Mouse (Mus musculus): Measurements from ENCODE around the gene Ccdc177. TPM values are rescaled to one million over a fixed set of nuclear protein-coding genes. Genes with fewer than 3 reads are reported as not detected.

The Ccdc177 gene
- polyA plus RNA-seq, 1 experiment from 2014 or later: 0.12 TPM

GRCm38 (mm10) chr12:80794935-80795785, 34.7 kb upstream of the Ccdc177 start:
- Histone ChIP-seq H3K9me3 (ENCODE audit: control insufficient read depth, low read length) (no peaks in the 10 kb centered on the region), H3K27me3 (ENCODE audit: control insufficient read depth, insufficient read depth, low read length) (no peaks in the 10 kb centered on the region), H3K4me2 (ENCODE audit: low read depth, severe bottlenecking) (no peak overlapping the region), H3K27ac (replicated peaks; ENCODE audit: low read depth, low read length) (no peak overlapping the region), H3K36me3 (ENCODE audit: control insufficient read depth, insufficient read depth, low read length) (no peaks in the 10 kb centered on the region), H3K4me1 (ENCODE audit: control insufficient read depth, insufficient read depth, low read length) (no peaks in the 10 kb centered on the region), H3K9ac (ENCODE audit: low read length) (no peak overlapping the region), H3K4me3 (ENCODE audit: low read depth, low read length) (no peak overlapping the region)
- ATAC-seq (ENCODE audit: insufficient number of reproducible peaks, low FRiP score, low TSS enrichment, low read depth) (no peak), DNase-seq (ENCODE audit: low spot score) (no peak)
- 76% methylated on average over 2 of the region's 2 CpGs for WGBS

- H3K9ac ChIP-seq (ENCODE audit: low read length): no peak overlapping the region
These were observed 34.0 kb upstream of the Ccdc177 start for GRCm38 (mm10) chr12:80794522-80794921.

GRCm38 (mm10) chr12:80793535-80793934, 33.0 kb upstream of the Ccdc177 start:
- Histone ChIP-seq H3K36me3 (ENCODE audit: control insufficient read depth, insufficient read depth, low read length) (no peaks in the 10 kb centered on the region), H3K9ac (ENCODE audit: low read length) (no peak overlapping the region), H3K4me3 (ENCODE audit: low read depth, low read length) (no peak overlapping the region), H3K4me2 (ENCODE audit: low read depth, severe bottlenecking) (no peak overlapping the region), H3K9me3 (ENCODE audit: control insufficient read depth, low read length) (no peaks in the 10 kb centered on the region), H3K27ac (replicated peaks; ENCODE audit: low read depth, low read length) (no peak overlapping the region), H3K27me3 (ENCODE audit: control insufficient read depth, insufficient read depth, low read length) (no peaks in the 10 kb centered on the region), H3K4me1 (ENCODE audit: control insufficient read depth, insufficient read depth, low read length) (peaks cover 2% of the 10 kb centered on the region; the same call in 1 of the 2 replicates)
- ATAC-seq (ENCODE audit: insufficient number of reproducible peaks, low FRiP score, low TSS enrichment, low read depth) (no peak), DNase-seq (ENCODE audit: low spot score) (no peak)
- 90% methylated on average over 1 of the region's 1 CpGs for WGBS

More at GRCm38 (mm10) chr12:80794522-80794921, 34.0 kb upstream of the Ccdc177 start:
- DNase-seq (ENCODE audit: low spot score) (no peak), ATAC-seq (ENCODE audit: insufficient number of reproducible peaks, low FRiP score, low TSS enrichment, low read depth) (no peak)
- peaks cover 2% of the 10 kb centered on the region; the same call in 1 of the 2 replicates for H3K4me1 ChIP-seq (ENCODE audit: control insufficient read depth, insufficient read depth, low read length)
- WGBS: 96% methylated on average over 4 of the region's 4 CpGs
- H3K4me3 ChIP-seq (ENCODE audit: low read depth, low read length): no peak overlapping the region
- no peaks in the 10 kb centered on the region for H3K36me3 ChIP-seq (ENCODE audit: control insufficient read depth, insufficient read depth, low read length)
- no peak overlapping the region for H3K27ac ChIP-seq (replicated peaks; ENCODE audit: low read depth, low read length)
- no peak overlapping the region for H3K4me2 ChIP-seq (ENCODE audit: low read depth, severe bottlenecking)
- no peaks in the 10 kb centered on the region for H3K9me3 ChIP-seq (ENCODE audit: control insufficient read depth, low read length)
- no peaks in the 10 kb centered on the region for H3K27me3 ChIP-seq (ENCODE audit: control insufficient read depth, insufficient read depth, low read length)

GRCm38 (mm10) chr12:80792867-80793266, 32.4 kb upstream of the Ccdc177 start:
- no peak overlapping the region for H3K4me3 ChIP-seq (ENCODE audit: low read depth, low read length)
- WGBS: 87% methylated on average over 5 of the region's 5 CpGs
- DNase-seq (ENCODE audit: low spot score) (no peak), ATAC-seq (ENCODE audit: insufficient number of reproducible peaks, low FRiP score, low TSS enrichment, low read depth) (no peak)
- no peak overlapping the region for H3K27ac ChIP-seq (replicated peaks; ENCODE audit: low read depth, low read length)
- no peaks in the 10 kb centered on the region for H3K36me3 ChIP-seq (ENCODE audit: control insufficient read depth, insufficient read depth, low read length)
- H3K27me3 ChIP-seq (ENCODE audit: control insufficient read depth, insufficient read depth, low read length): no peaks in the 10 kb centered on the region
- no peak overlapping the region for H3K4me2 ChIP-seq (ENCODE audit: low read depth, severe bottlenecking)
- H3K9me3 ChIP-seq (ENCODE audit: control insufficient read depth, low read length): no peaks in the 10 kb centered on the region
- no peak overlapping the region; the same call in 1 of the 2 replicates for H3K9ac ChIP-seq (ENCODE audit: low read length)
- H3K4me1 ChIP-seq (ENCODE audit: control insufficient read depth, insufficient read depth, low read length): peaks cover 2% of the 10 kb centered on the region; the same call in 1 of the 2 replicates

- Histone ChIP-seq H3K9ac (ENCODE audit: low read length) (no peak overlapping the region), H3K27ac (replicated peaks; ENCODE audit: low read depth, low read length) (no peak overlapping the region), H3K4me3 (ENCODE audit: low read depth, low read length) (peak overlapping the region; percentile 95), H3K4me2 (ENCODE audit: low read depth, severe bottlenecking) (peak overlapping the region; percentile 66), H3K4me1 (ENCODE audit: control insufficient read depth, insufficient read depth, low read length) (peaks cover 2% of the 10 kb centered on the region; the same call in 1 of the 2 replicates), H3K36me3 (ENCODE audit: control insufficient read depth, insufficient read depth, low read length) (no peaks in the 10 kb centered on the region), H3K27me3 (ENCODE audit: control insufficient read depth, insufficient read depth, low read length) (no peaks in the 10 kb centered on the region), H3K9me3 (ENCODE audit: control insufficient read depth, low read length) (no peaks in the 10 kb centered on the region)
- DNase-seq (ENCODE audit: low spot score): no peak
- no peak for ATAC-seq (ENCODE audit: insufficient number of reproducible peaks, low FRiP score, low TSS enrichment, low read depth)
- WGBS: 43% methylated on average over 6 of the region's 6 CpGs
These were observed 31.3 kb upstream of the Ccdc177 start for GRCm38 (mm10) chr12:80791571-80792444.

- H3K27ac ChIP-seq (replicated peaks; ENCODE audit: low read depth, low read length): peak overlapping the region; percentile 91
- DNase-seq (ENCODE audit: low spot score): peak; percentile 55
- peak; percentile 60; the same call in 1 of the 2 replicates for ATAC-seq (ENCODE audit: insufficient number of reproducible peaks, low FRiP score, low TSS enrichment, low read depth)
These were observed 30.4 kb upstream of the Ccdc177 start for GRCm38 (mm10) chr12:80790700-80791570.

GRCm38 (mm10) chr12:80789849-80790694, 29.6 kb upstream of the Ccdc177 start, which contains the start of gene Susd6:
Gene Susd6, plus strand, starts transcription at chr12:80790510.
- DNase-seq (ENCODE audit: low spot score) (peak; percentile 99), ATAC-seq (ENCODE audit: insufficient number of reproducible peaks, low FRiP score, low TSS enrichment, low read depth) (peak; percentile 97)
- Histone ChIP-seq H3K4me1 (ENCODE audit: control insufficient read depth, insufficient read depth, low read length) (peaks cover 2% of the 10 kb centered on the region; the same call in 1 of the 2 replicates), H3K4me3 (ENCODE audit: low read depth, low read length) (peak within 1 kb of the TSS; percentile 95), H3K36me3 (ENCODE audit: control insufficient read depth, insufficient read depth, low read length) (no peaks in the 10 kb centered on the region), H3K9ac (ENCODE audit: low read length) (peak within 1 kb of the TSS; percentile 88), H3K4me2 (ENCODE audit: low read depth, severe bottlenecking) (peak within 1 kb of the TSS; percentile 66), H3K27ac (replicated peaks; ENCODE audit: low read depth, low read length) (peak within 1 kb of the TSS; percentile 91), H3K9me3 (ENCODE audit: control insufficient read depth, low read length) (no peaks in the 10 kb centered on the region), H3K27me3 (ENCODE audit: control insufficient read depth, insufficient read depth, low read length) (no peaks in the 10 kb centered on the region)
- WGBS: 2% methylated on average over 50 of the region's 56 CpGs

More at GRCm38 (mm10) chr12:80790700-80791570, 30.4 kb upstream of the Ccdc177 start:
- Histone ChIP-seq H3K9ac (ENCODE audit: low read length) (peak overlapping the region; percentile 88), H3K4me3 (ENCODE audit: low read depth, low read length) (peak overlapping the region; percentile 95), H3K4me1 (ENCODE audit: control insufficient read depth, insufficient read depth, low read length) (peaks cover 2% of the 10 kb centered on the region; the same call in 1 of the 2 replicates), H3K36me3 (ENCODE audit: control insufficient read depth, insufficient read depth, low read length) (no peaks in the 10 kb centered on the region), H3K9me3 (ENCODE audit: control insufficient read depth, low read length) (no peaks in the 10 kb centered on the region), H3K4me2 (ENCODE audit: low read depth, severe bottlenecking) (peak overlapping the region; percentile 66), H3K27me3 (ENCODE audit: control insufficient read depth, insufficient read depth, low read length) (no peaks in the 10 kb centered on the region)
- WGBS: under 1% methylated on average over 50 of the region's 80 CpGs

Measured in limb, embryonic 11.5 days (tissue).